Mouse (Mus musculus): ENCODE measurements around the gene Gm20696. TPM values are rescaled to one million over a fixed set of nuclear protein-coding genes. Genes with fewer than 3 reads are reported as not detected.

The Gm20696 gene
- 4.4 and 4.6 TPM in 2 replicates for polyA plus RNA-seq (2016; fragmentation: Nextera tagmentation; extraction: Ambion mirVana)

DNA sequence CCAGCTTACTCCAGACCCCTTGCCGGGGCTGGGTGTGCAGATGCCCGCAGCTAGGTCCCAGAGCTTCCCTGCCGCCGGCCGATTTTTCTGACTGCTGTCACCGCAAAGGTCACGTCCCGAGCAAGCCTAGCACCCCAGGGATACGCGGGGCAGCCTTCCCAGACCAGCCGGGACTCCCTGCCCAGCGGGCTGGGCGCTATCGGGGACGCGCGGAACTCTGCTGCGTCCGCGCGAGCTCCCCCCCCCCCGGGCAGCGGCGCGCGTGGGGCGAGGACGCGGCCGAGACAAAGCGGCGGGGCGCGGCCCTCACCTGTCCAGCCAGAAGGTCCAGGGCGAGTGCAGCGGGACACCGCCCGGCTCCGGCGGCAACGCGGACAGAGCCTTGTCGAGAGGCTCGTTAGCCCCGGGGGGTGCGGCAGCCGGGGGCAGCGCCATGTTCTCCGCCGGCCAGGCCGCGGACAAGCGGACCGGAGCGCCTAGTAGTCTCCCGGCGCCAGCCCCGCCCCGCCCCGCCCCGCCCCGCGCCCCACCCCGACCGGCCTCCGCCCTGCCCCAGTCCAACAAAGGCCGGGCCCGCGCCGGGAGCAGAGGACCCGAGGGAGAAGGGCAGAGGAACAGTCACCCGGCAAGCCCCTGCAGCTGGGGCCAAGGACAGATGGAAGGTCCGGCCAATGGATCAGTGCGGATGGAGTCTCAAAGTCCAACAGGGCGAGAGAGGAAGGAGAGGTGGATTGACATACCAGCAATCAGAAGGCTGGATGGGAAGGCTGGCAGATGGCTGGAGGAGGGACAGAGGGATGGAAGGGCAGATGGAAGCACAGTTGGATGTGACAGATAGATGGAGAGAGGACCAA, at the start of gene Gm20696, which contains the start of gene Eif4e3:
TSS of gene Gm20696 (minus strand) at position 480 of the 854 bp plus-strand sequence.
TSS of gene Eif4e3 (minus strand) at position 454 of the 854 bp plus-strand sequence.
- WGBS, result under 1% methylated on average over 51 of the region's 75 CpGs
- Histone ChIP-seq H3K9me3 (replicated peaks) (no peaks in the 10 kb centered on the region), H3K9ac (peak within 1 kb of the TSS; percentile 82), H3K4me3 (peak within 1 kb of the TSS; percentile 82), H3K27ac (peak within 1 kb of the TSS; percentile 82), H3K4me2 (replicated peaks) (peak within 1 kb of the TSS; percentile 90), H3K27me3 (peaks cover 15% of the 10 kb centered on the region), H3K4me1 (peaks cover 43% of the 10 kb centered on the region), H3K36me3 (no peaks in the 10 kb centered on the region)
- ATAC-seq (ENCODE audit: low FRiP score), result peak; percentile 68

GRCm38 (mm10) chr6:99715913-99716312, 49.3 kb upstream of the Gm20696 start:
- Histone ChIP-seq H3K27ac (no peak overlapping the region), H3K27me3 (peaks cover 7% of the 10 kb centered on the region; the same call in 1 of the 2 replicates), H3K4me1 (no peaks in the 10 kb centered on the region), H3K36me3 (no peaks in the 10 kb centered on the region), H3K9me3 (replicated peaks) (no peaks in the 10 kb centered on the region), H3K9ac (no peak overlapping the region), H3K4me2 (replicated peaks) (no peak overlapping the region), H3K4me3 (no peak overlapping the region)
- 70% methylated on average over 6 of the region's 6 CpGs for WGBS
- ATAC-seq (ENCODE audit: low FRiP score), result no peak

GRCm38 (mm10) chr6:99715191-99715590, 48.6 kb upstream of the Gm20696 start:
- H3K36me3 ChIP-seq, result no peaks in the 10 kb centered on the region
- no peak overlapping the region for H3K4me2 ChIP-seq (replicated peaks)
- no peak overlapping the region for H3K27ac ChIP-seq
- H3K27me3 ChIP-seq, result peaks cover 7% of the 10 kb centered on the region; the same call in 1 of the 2 replicates
- WGBS, result 67% methylated on average over 6 of the region's 6 CpGs
- no peaks in the 10 kb centered on the region for H3K4me1 ChIP-seq
- no peak for ATAC-seq (ENCODE audit: low FRiP score)
- no peaks in the 10 kb centered on the region for H3K9me3 ChIP-seq (replicated peaks)
- no peak overlapping the region for H3K9ac ChIP-seq
- no peak overlapping the region for H3K4me3 ChIP-seq

DNA sequence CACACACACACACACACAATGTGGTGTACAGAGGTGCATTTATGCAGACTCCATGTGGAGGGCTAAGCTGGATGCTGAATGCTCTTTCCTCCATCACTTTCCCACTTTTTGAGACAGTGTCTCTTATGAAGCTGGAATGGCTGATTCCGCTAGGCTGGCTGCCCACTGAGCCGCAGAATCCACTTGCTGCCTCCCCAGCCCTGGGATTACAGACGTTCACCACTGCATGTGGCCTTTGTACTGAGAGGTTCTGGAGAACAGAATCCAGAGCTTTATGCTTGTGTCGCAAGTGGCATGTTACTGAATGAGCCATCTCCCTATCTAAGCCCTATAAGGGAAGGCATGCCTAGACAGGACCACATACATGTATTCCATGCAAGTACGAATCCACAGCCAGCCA, 46.7 kb upstream of the Gm20696 start:
- Histone ChIP-seq H3K27ac (no peak overlapping the region), H3K36me3 (no peaks in the 10 kb centered on the region), H3K9ac (no peak overlapping the region), H3K4me2 (replicated peaks) (no peak overlapping the region), H3K27me3 (peaks cover 7% of the 10 kb centered on the region; the same call in 1 of the 2 replicates), H3K4me3 (no peak overlapping the region), H3K9me3 (replicated peaks) (no peaks in the 10 kb centered on the region), H3K4me1 (no peaks in the 10 kb centered on the region)
- no peak for ATAC-seq (ENCODE audit: low FRiP score)
- WGBS, result 78% methylated on average over 5 of the region's 5 CpGs

GRCm38 (mm10) chr6:99711576-99712101, 45.0 kb upstream of the Gm20696 start:
- Histone ChIP-seq H3K9ac (no peak overlapping the region), H3K4me2 (replicated peaks) (no peak overlapping the region), H3K36me3 (no peaks in the 10 kb centered on the region), H3K27me3 (peaks cover 10% of the 10 kb centered on the region; the same call in 1 of the 2 replicates), H3K27ac (no peak overlapping the region), H3K4me1 (no peaks in the 10 kb centered on the region), H3K9me3 (replicated peaks) (no peaks in the 10 kb centered on the region), H3K4me3 (no peak overlapping the region)
- WGBS, result 73% methylated on average over 11 of the region's 11 CpGs
- ATAC-seq (ENCODE audit: low FRiP score), result no peak

DNA sequence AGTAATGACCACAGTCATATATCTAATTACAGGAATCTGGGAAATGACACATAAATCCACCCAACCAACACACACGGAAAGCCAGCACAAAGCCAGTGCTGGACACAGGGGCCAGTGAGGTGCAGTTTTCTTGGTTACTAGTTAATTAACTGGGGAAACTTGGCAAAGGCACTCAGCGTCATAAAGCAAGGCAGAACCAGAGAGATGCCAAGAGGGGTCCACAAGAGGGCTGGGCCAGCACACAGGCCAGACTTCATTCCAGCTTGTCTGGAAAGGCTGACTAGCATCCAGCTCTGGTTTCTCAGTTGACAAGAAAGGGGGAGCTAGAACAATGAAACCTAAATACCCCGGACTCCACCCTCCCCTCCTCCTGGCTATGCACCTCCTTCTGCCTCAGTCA, 33.9 kb upstream of the Gm20696 start:
- Histone ChIP-seq H3K4me1 (no peaks in the 10 kb centered on the region), H3K9me3 (replicated peaks) (no peaks in the 10 kb centered on the region), H3K4me2 (replicated peaks) (no peak overlapping the region), H3K9ac (no peak overlapping the region), H3K36me3 (no peaks in the 10 kb centered on the region), H3K27ac (no peak overlapping the region), H3K4me3 (no peak overlapping the region), H3K27me3 (peaks cover 22% of the 10 kb centered on the region)
- 62% methylated on average over 3 of the region's 3 CpGs for WGBS
- ATAC-seq (ENCODE audit: low FRiP score), result no peak

DNA sequence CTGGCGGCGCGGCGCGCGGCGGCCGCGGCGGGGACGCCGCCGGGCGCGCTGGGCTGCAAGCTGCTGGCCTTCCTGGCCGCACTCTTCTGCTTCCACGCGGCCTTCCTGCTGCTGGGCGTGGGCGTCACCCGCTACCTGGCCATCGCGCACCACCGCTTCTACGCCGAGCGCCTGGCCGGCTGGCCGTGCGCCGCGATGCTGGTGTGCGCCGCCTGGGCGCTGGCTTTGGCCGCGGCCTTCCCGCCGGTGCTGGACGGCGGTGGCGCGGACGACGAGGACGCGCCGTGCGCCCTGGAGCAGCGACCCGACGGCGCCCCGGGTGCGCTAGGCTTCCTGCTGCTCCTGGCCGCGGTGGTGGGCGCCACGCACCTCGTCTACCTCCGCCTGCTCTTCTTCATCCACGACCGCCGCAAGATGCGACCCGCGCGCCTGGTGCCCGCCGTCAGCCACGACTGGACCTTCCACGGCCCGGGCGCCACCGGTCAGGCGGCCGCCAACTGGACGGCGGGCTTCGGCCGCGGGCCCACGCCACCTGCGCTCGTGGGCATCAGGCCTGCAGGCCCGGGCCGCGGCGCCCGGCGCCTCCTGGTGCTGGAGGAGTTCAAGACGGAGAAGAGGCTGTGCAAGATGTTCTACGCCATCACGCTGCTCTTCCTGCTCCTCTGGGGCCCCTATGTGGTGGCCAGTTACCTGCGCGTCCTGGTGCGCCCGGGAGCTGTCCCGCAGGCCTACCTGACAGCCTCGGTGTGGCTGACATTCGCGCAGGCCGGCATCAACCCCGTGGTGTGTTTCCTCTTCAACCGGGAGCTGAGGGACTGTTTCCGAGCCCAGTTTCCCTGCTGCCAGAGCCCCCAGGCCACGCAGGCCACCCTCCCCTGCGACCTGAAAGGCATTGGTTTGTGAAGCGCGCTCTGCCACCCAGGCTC, 26.6 kb upstream of the Gm20696 start:
- peaks cover 14% of the 10 kb centered on the region for H3K4me1 ChIP-seq
- no peaks in the 10 kb centered on the region for H3K36me3 ChIP-seq
- H3K27me3 ChIP-seq, result peaks cover 62% of the 10 kb centered on the region
- H3K4me3 ChIP-seq, result peak overlapping the region; percentile 90
- peak overlapping the region; percentile 93 for H3K4me2 ChIP-seq (replicated peaks)
- peak overlapping the region; percentile 86 for H3K9ac ChIP-seq
- ATAC-seq (ENCODE audit: low FRiP score), result peak; percentile 53
- H3K27ac ChIP-seq, result peak overlapping the region; percentile 88
- WGBS, result under 1% methylated on average over 102 of the region's 110 CpGs
- no peaks in the 10 kb centered on the region for H3K9me3 ChIP-seq (replicated peaks)

GRCm38 (mm10) chr6:99692206-99692915, 25.8 kb upstream of the Gm20696 start, which contains the start of gene Gpr27:
TSS of gene Gpr27 (plus strand) at chr6:99692679.
- Histone ChIP-seq H3K9me3 (replicated peaks) (no peaks in the 10 kb centered on the region), H3K4me1 (peaks cover 14% of the 10 kb centered on the region), H3K9ac (peak within 1 kb of the TSS; percentile 86), H3K27me3 (peaks cover 55% of the 10 kb centered on the region), H3K4me3 (peak within 1 kb of the TSS; percentile 90), H3K27ac (peak within 1 kb of the TSS; percentile 88), H3K36me3 (no peaks in the 10 kb centered on the region), H3K4me2 (replicated peaks) (peak within 1 kb of the TSS; percentile 93)
- peak; percentile 81 for ATAC-seq (ENCODE audit: low FRiP score)
- 1% methylated on average over 37 of the region's 112 CpGs for WGBS

GRCm38 (mm10) chr6:99691666-99692205, 25.1 kb upstream of the Gm20696 start:
- Histone ChIP-seq H3K4me3 (peak overlapping the region; percentile 90), H3K27me3 (peaks cover 52% of the 10 kb centered on the region), H3K4me2 (replicated peaks) (peak overlapping the region; percentile 93), H3K9ac (peak overlapping the region; percentile 86), H3K4me1 (peaks cover 14% of the 10 kb centered on the region), H3K9me3 (replicated peaks) (no peaks in the 10 kb centered on the region), H3K36me3 (no peaks in the 10 kb centered on the region), H3K27ac (peak overlapping the region; percentile 88)
- peak; percentile 17 for ATAC-seq (ENCODE audit: low FRiP score)
- WGBS, result 8% methylated on average over 21 of the region's 25 CpGs

DNA sequence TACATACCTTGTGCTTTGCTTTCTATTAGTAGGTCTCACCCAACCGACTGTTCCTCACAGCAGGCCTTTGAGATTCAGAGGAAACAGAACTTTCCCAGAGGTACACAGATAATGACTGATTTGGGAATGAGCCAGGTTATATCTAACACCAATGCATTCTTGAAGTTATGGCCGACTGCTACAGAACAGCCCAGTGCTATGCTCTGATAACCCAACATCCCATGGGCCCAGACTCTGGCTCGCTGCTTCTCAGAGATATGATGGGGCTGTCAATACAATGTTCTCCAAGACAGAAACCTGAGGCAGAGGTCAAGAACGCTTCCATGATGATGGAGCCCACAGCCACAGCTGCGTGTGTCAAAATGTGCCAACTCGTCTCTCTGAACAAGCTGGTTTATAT, 21.9 kb upstream of the Gm20696 start:
- ATAC-seq (ENCODE audit: low FRiP score), result no peak
- peaks cover 11% of the 10 kb centered on the region for H3K4me1 ChIP-seq
- no peaks in the 10 kb centered on the region; the same call in 1 of the 2 replicates for H3K9me3 ChIP-seq (replicated peaks)
- peaks cover 28% of the 10 kb centered on the region for H3K27me3 ChIP-seq
- H3K36me3 ChIP-seq, result no peaks in the 10 kb centered on the region
- H3K9ac ChIP-seq, result no peak overlapping the region
- 88% methylated on average over 6 of the region's 6 CpGs for WGBS
- no peak overlapping the region for H3K4me3 ChIP-seq
- H3K4me2 ChIP-seq (replicated peaks), result no peak overlapping the region
- H3K27ac ChIP-seq, result no peak overlapping the region

GRCm38 (mm10) chr6:99684899-99685298, 18.3 kb upstream of the Gm20696 start:
- Histone ChIP-seq H3K4me2 (replicated peaks) (no peak overlapping the region), H3K9ac (no peak overlapping the region), H3K36me3 (no peaks in the 10 kb centered on the region), H3K9me3 (replicated peaks) (no peaks in the 10 kb centered on the region; the same call in 1 of the 2 replicates), H3K4me1 (no peaks in the 10 kb centered on the region), H3K27me3 (0 out of 2 replicates have a peak, but pooled peaks cover 2% of the 10 kb centered on the region), H3K27ac (no peak overlapping the region), H3K4me3 (no peak overlapping the region)
- ATAC-seq (ENCODE audit: low FRiP score), result no peak
- WGBS, result 54% methylated on average over 5 of the region's 5 CpGs

Measured in hindbrain, embryonic 12.5 days (tissue).